Mouse (Mus musculus) heart, embryonic 13.5 days (tissue): ENCODE results near the gene Cfap299. TPM values are rescaled to one million over a fixed set of nuclear protein-coding genes. Genes with fewer than 3 reads are reported as not detected.

ENCODE experiments used
- ATAC-seq: fragments of 200-750 bp; cut with Nextera tagmentation; 2 replicates; pipeline ENCODE4 v1.8.0; 2017; ENCODE audit warnings: moderate TSS enrichment; ENCODE audit not compliant: insufficient number of reproducible peaks, low FRiP score, low TSS enrichment; ENCODE audit errors: extremely low read depth
- H3K27ac ChIP-seq: fragments of 300-500 bp; sonication (generic); replicated peaks from 2 replicates; pipeline ENCODE4 v1.5.1; 2015; ENCODE audit warnings: moderate library complexity, mild to moderate bottlenecking, inconsistent platforms
- H3K27me3 ChIP-seq: fragments of 300-500 bp; sonication (generic); replicated peaks from 2 replicates; pipeline ENCODE4 v1.6.1; 2015; ENCODE audit warnings: mild to moderate bottlenecking, inconsistent platforms
- H3K36me3 ChIP-seq: fragments of 300-500 bp; sonication (generic); 2 replicates; pipeline ENCODE4 v1.6.1; 2015; ENCODE audit warnings: mild to moderate bottlenecking, inconsistent platforms
- H3K4me1 ChIP-seq: fragments of 300-500 bp; sonication (generic); 2 replicates; pipeline ENCODE4 v1.6.1; 2015; ENCODE audit warnings: inconsistent platforms
- H3K4me2 ChIP-seq: fragments of 300-500 bp; sonication (generic); 2 replicates; pipeline ENCODE4 v1.6.1; 2015; ENCODE audit warnings: inconsistent platforms, mild to moderate bottlenecking, moderate library complexity
- H3K4me3 ChIP-seq: fragments of 300-500 bp; sonication (generic); 2 replicates; pipeline ENCODE4 v1.5.1; 2015; ENCODE audit warnings: moderate library complexity, mild to moderate bottlenecking, inconsistent platforms
- H3K9ac ChIP-seq: fragments of 300-500 bp; sonication (generic); 2 replicates; pipeline ENCODE4 v1.6.1; 2015; ENCODE audit warnings: inconsistent platforms, mild to moderate bottlenecking, moderate library complexity
- H3K9me3 ChIP-seq: fragments of 300-500 bp; sonication (generic); 2 replicates; pipeline ENCODE4 v1.6.1; 2016; ENCODE audit warnings: inconsistent platforms
- WGBS: fragments of 180-500 bp; shearing (Covaris S2); methylation state at CpG from one replicate; pipeline ENCODE4 v1.1.7; 2015; ENCODE audit warnings: mixed read lengths; 5-methylcytosine and 5-hydroxymethylcytosine counted together
- polyA plus RNA-seq: library from polyadenylated mRNA; unstranded; fragments of >200 nt; fragmentation: Nextera tagmentation; extraction: Ambion mirVana; gene quantifications from 2 replicates; pipeline ENCODE4 v1.2.1, GENCODE M21; 2015

The Cfap299 gene
- polyA plus RNA-seq, 1 experiment from 2014 or later = 0.40 TPM

GRCm38 (mm10) chr5:98470052-98470451 lies 140.9 kb downstream of the Cfap299 start:
- Histone ChIP-seq H3K4me3 (no peak overlapping the region), H3K9me3 (no peaks in the 10 kb centered on the region), H3K9ac (no peak overlapping the region), H3K27ac (no peak overlapping the region), H3K36me3 (no peaks in the 10 kb centered on the region), H3K4me1 (no peaks in the 10 kb centered on the region), H3K4me2 (no peak overlapping the region), H3K27me3 (no peaks in the 10 kb centered on the region)
- 68% methylated on average over 4 of the region's 4 CpGs for WGBS
- ATAC-seq = no peak

GRCm38 (mm10) chr5:98476539-98476938 lies 147.4 kb downstream of the Cfap299 start:
- no peak overlapping the region for H3K27ac ChIP-seq
- no peak overlapping the region for H3K9ac ChIP-seq
- no peaks in the 10 kb centered on the region for H3K27me3 ChIP-seq
- H3K36me3 ChIP-seq = no peaks in the 10 kb centered on the region
- peaks cover 4% of the 10 kb centered on the region for H3K4me1 ChIP-seq
- 31% methylated on average over 3 of the region's 3 CpGs for WGBS
- no peaks in the 10 kb centered on the region for H3K9me3 ChIP-seq
- H3K4me2 ChIP-seq = no peak overlapping the region
- H3K4me3 ChIP-seq = no peak overlapping the region
- no peak for ATAC-seq

DNA sequence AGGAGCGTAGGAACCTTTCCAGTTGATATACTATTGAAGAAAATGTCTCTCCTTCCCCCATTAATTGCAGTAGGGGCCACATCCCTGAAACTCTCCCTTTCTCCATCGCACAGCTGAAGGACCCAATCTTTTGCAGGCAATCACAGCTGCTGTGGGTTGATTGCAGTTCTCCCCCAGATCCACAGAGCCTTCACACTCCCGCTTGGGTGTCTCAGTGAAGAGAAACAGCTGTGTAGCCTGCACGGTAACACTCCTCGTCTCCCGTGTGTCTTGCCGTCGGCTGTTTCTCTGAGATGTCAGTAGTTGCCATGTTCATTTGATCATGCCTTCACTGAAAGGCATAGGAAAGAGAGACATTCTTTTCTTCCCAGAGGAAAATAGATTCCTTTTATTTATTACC lies 148.2 kb downstream of the Cfap299 start:
- Histone ChIP-seq H3K4me2 (no peak overlapping the region), H3K4me3 (no peak overlapping the region), H3K27ac (no peak overlapping the region), H3K9me3 (no peaks in the 10 kb centered on the region), H3K36me3 (no peaks in the 10 kb centered on the region), H3K9ac (no peak overlapping the region), H3K4me1 (peaks cover 4% of the 10 kb centered on the region), H3K27me3 (no peaks in the 10 kb centered on the region)
- WGBS = 58% methylated on average over 8 of the region's 8 CpGs
- no peak for ATAC-seq

DNA sequence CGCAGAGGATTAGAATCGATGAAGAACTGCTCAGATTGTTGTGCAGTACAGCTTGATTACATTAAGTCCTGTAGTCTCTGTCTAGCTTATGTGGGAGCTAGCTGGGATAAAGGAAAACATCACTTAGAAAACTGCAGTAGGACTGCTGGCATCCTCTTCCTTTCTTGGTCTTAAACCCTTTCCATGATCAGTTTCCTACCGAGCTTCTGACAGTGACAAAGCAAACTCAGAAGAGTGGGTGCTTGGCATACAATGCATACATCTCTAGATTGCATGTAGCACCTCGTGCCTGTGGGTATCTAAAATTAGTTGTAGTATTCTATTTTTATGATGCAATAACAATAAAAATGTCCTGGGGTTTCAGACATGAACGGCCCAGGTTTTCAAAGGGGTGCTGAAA lies 154.4 kb downstream of the Cfap299 start:
- no peaks in the 10 kb centered on the region for H3K4me1 ChIP-seq
- H3K9me3 ChIP-seq = no peaks in the 10 kb centered on the region
- no peak overlapping the region for H3K4me3 ChIP-seq
- ATAC-seq = no peak
- no peak overlapping the region for H3K9ac ChIP-seq
- H3K36me3 ChIP-seq = no peaks in the 10 kb centered on the region
- no peak overlapping the region for H3K4me2 ChIP-seq
- no peak overlapping the region for H3K27ac ChIP-seq
- 60% methylated on average over 5 of the region's 5 CpGs for WGBS
- no peaks in the 10 kb centered on the region for H3K27me3 ChIP-seq

- no peaks in the 10 kb centered on the region for H3K27me3 ChIP-seq
- no peaks in the 10 kb centered on the region for H3K36me3 ChIP-seq
- ATAC-seq = no peak
- 71% methylated on average over 1 of the region's 1 CpGs for WGBS
- no peak overlapping the region for H3K9ac ChIP-seq
- H3K27ac ChIP-seq = no peak overlapping the region
- H3K9me3 ChIP-seq = no peaks in the 10 kb centered on the region
- H3K4me3 ChIP-seq = no peak overlapping the region
- no peak overlapping the region for H3K4me2 ChIP-seq
- no peaks in the 10 kb centered on the region for H3K4me1 ChIP-seq
Observed at GRCm38 (mm10) chr5:98485189-98485588, 156.1 kb downstream of the Cfap299 start.

DNA sequence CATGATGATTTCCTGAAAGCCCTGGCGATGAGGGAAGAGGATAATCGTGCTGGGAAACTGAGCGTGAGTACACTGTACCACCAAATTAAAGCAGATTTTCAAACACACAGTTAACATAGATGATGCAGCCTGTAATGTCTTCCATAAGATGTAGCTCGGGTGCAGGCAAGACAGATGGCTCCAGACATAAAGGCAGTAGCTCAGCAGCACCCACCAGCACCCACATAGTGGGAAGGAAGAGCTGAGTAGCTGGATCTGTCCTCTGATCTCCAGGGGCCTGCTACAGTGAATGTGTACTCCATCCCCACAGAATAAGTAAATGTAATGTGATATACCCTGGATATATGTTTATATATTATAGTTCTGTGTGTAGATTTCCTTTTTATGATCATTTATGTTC lies 169.2 kb downstream of the Cfap299 start:
- no peaks in the 10 kb centered on the region for H3K27me3 ChIP-seq
- H3K9ac ChIP-seq = no peak overlapping the region
- H3K4me1 ChIP-seq = no peaks in the 10 kb centered on the region
- no peak for ATAC-seq
- H3K4me3 ChIP-seq = no peak overlapping the region
- no peaks in the 10 kb centered on the region for H3K9me3 ChIP-seq
- H3K27ac ChIP-seq = no peak overlapping the region
- no peaks in the 10 kb centered on the region for H3K36me3 ChIP-seq
- no peak overlapping the region for H3K4me2 ChIP-seq
- WGBS = 73% methylated on average over 4 of the region's 4 CpGs

- 70% methylated on average over 7 of the region's 7 CpGs for WGBS
- no peak overlapping the region for H3K9ac ChIP-seq
- H3K36me3 ChIP-seq = no peaks in the 10 kb centered on the region
- H3K27me3 ChIP-seq = no peaks in the 10 kb centered on the region
- H3K4me1 ChIP-seq = no peaks in the 10 kb centered on the region
- ATAC-seq = no peak
- no peak overlapping the region for H3K27ac ChIP-seq
- no peak overlapping the region for H3K4me2 ChIP-seq
- H3K9me3 ChIP-seq = no peaks in the 10 kb centered on the region
- no peak overlapping the region for H3K4me3 ChIP-seq
Observed at GRCm38 (mm10) chr5:98516214-98516613, 187.1 kb downstream of the Cfap299 start.

DNA sequence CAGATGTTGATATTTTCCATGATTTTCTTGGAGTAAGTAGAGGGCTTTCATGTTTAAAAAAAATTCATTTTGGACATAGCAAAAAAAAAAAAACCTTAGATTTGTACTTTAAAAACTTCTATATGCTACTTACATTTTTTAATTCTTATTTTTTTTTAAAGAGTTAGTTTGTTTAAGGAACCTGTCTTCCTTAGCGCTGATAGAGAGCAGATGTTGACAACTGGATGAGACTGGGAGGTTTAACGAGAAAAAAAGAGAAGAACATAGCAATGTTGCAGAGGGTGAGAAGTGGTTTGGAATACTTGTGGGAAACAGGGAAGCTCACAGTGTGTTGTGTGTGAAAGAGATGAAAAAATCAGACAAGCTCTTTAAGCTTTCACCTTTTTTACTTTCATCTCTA lies 191.0 kb downstream of the Cfap299 start:
- Histone ChIP-seq H3K27ac (no peak overlapping the region), H3K4me2 (no peak overlapping the region), H3K9me3 (no peaks in the 10 kb centered on the region), H3K9ac (no peak overlapping the region), H3K4me1 (peaks cover 8% of the 10 kb centered on the region), H3K36me3 (no peaks in the 10 kb centered on the region), H3K27me3 (no peaks in the 10 kb centered on the region), H3K4me3 (no peak overlapping the region)
- WGBS = 57% methylated on average over 2 of the region's 2 CpGs
- no peak for ATAC-seq

- Histone ChIP-seq H3K9ac (no peak overlapping the region), H3K4me3 (no peak overlapping the region), H3K36me3 (no peaks in the 10 kb centered on the region), H3K4me2 (no peak overlapping the region), H3K4me1 (peaks cover 8% of the 10 kb centered on the region), H3K9me3 (no peaks in the 10 kb centered on the region), H3K27me3 (no peaks in the 10 kb centered on the region), H3K27ac (no peak overlapping the region)
- 83% methylated on average over 7 of the region's 7 CpGs for WGBS
- ATAC-seq = no peak
Observed at GRCm38 (mm10) chr5:98522270-98522977, 193.3 kb downstream of the Cfap299 start.

- H3K4me1 ChIP-seq = peaks cover 8% of the 10 kb centered on the region
- no peak for ATAC-seq
- H3K4me2 ChIP-seq = no peak overlapping the region
- WGBS = 31% methylated on average over 7 of the region's 7 CpGs
- H3K4me3 ChIP-seq = no peak overlapping the region
- no peaks in the 10 kb centered on the region for H3K27me3 ChIP-seq
- H3K9ac ChIP-seq = no peak overlapping the region
- H3K27ac ChIP-seq = no peak overlapping the region
- H3K9me3 ChIP-seq = no peaks in the 10 kb centered on the region
- H3K36me3 ChIP-seq = no peaks in the 10 kb centered on the region
Observed at GRCm38 (mm10) chr5:98523050-98523449, 193.9 kb downstream of the Cfap299 start.

DNA sequence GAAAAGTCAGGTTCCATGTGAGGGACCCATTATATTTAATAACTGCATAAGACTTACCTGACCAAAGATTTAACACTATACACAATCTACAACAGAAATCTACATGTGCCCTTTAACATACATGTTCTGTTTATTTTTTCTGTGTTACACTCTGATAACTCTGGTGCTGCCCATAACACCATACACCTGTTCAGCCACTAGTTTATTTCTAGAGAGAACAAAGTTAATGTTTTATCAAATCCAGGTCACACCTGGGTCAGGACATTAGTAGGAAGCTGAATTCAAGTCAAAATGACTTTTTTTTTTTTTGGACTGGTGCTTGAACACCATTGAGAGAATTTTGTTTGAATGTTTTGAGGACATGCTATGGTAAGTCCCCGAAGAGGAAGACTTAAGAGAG lies 194.7 kb downstream of the Cfap299 start:
- no peaks in the 10 kb centered on the region for H3K27me3 ChIP-seq
- no peak overlapping the region for H3K9ac ChIP-seq
- H3K4me2 ChIP-seq = no peak overlapping the region
- ATAC-seq = no peak
- H3K9me3 ChIP-seq = no peaks in the 10 kb centered on the region
- H3K4me1 ChIP-seq = peaks cover 8% of the 10 kb centered on the region
- no peak overlapping the region for H3K27ac ChIP-seq
- no peak overlapping the region for H3K4me3 ChIP-seq
- no peaks in the 10 kb centered on the region for H3K36me3 ChIP-seq
- WGBS = 76% methylated on average over 1 of the region's 1 CpGs

- no peaks in the 10 kb centered on the region for H3K27me3 ChIP-seq
- no peak for ATAC-seq
- H3K4me3 ChIP-seq = no peak overlapping the region
- H3K4me2 ChIP-seq = no peak overlapping the region
- H3K9ac ChIP-seq = no peak overlapping the region
- H3K27ac ChIP-seq = no peak overlapping the region
- H3K4me1 ChIP-seq = no peaks in the 10 kb centered on the region
- H3K36me3 ChIP-seq = no peaks in the 10 kb centered on the region
- 65% methylated on average over 1 of the region's 1 CpGs for WGBS
- H3K9me3 ChIP-seq = no peaks in the 10 kb centered on the region
Observed at GRCm38 (mm10) chr5:98541333-98541732, 212.2 kb downstream of the Cfap299 start.
